Mouse (Mus musculus) induced T-regulatory cell, adult 2 months (primary cell): ENCODE data around the gene Armc9.

Experiments
- DNase-seq: peaks from one replicate; pipeline ENCODE4 v3.0.0-alpha.2; 2012; ENCODE audit warnings: low read depth

The Armc9 gene

GRCm38 (mm10) chr1:86174602-86175001 is 20.0 kb downstream of the Armc9 start:
- no peak for DNase-seq

DNA sequence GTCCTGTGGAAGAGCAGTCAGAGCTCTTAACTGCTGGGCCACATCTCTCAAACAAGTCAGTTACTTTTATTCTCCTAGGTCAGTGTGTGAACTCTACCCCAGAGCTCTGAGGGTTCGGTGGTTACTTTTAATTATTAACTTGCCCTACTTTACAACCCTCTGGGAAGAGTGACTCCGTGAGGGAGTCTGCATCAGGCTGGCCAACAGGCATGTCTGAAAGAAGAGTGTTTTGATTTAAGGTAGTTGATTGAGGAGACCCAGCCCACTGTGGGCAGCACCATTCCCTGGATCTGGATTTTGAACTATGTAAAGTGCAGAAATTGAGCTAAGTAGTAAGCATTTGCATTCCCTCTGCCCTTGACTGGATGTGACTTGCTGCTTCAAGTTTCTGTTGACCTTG is 21.5 kb downstream of the Armc9 start:
- DNase-seq: no peak

DNA sequence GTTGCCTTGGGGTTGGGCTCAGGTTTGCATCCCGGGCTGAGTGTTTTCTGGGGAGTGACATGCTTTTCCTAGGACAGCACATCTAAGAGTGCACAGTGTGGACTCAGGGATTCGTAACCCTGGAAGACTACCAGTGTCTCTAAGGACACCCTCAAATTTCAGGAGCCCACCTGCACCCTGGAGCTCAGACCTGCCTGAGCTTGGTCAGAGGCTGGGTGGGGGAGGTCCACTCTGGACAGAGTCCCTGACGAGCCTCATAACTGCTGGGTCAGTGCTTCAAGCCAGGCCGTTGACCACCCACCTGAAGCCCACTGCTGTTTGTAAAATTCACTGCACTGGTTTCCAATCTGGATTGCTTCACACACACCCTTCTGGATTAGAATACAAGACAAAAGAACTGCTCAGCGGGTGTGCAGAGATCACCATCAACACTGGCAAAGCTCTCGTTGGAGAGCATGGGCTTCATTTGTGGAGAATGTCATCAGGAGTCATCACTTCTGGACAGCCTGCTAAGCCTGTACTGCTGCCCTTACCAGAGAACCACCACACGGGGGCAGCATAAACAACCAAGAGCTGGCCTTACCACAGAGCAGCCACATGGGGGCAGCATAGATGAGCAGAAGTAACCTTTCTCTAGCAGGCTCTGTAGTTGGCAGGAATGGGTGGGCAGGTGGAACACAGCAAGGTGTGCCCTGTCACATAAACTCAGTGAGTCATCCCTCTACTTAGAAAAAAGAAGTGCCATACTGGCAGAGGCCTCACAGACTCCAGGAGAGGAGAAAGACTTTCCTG is 24.1 kb downstream of the Armc9 start:
- DNase-seq: peak; percentile 94

DNA sequence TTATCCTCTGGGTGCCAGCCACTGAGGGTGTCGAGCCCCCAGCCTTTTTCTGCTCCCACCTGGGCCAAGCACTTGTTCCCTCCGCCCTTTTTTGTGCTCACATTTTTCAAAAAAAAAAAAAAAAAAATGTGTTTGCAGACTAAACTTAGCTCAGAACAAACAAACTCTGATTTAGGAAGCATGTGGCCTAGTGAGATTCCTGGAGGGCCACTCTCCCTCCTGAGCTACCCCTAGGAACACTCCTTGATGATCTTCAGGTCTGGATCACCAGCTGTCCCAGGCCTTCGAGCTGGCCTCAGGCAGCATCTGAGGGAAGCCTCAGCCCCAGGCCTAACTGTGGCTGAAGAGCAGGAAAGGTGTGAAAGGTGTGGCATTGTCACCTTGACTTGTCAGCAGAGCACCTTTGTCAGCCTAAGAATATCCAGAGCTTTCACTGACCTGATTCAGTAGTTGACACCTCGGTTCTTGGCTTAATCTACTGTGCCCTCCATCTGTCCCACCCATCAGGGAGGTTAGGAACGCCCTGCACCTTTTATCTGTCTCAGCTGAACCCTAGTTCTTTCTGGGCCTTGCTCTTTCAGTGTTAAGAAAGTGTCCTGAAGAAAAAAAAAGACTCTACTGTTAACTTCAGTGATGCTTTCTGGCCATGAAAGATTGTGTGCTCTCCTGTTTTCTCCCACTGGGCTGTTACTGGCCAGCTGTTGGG is 27.6 kb downstream of the Armc9 start:
- no peak for DNase-seq

DNA sequence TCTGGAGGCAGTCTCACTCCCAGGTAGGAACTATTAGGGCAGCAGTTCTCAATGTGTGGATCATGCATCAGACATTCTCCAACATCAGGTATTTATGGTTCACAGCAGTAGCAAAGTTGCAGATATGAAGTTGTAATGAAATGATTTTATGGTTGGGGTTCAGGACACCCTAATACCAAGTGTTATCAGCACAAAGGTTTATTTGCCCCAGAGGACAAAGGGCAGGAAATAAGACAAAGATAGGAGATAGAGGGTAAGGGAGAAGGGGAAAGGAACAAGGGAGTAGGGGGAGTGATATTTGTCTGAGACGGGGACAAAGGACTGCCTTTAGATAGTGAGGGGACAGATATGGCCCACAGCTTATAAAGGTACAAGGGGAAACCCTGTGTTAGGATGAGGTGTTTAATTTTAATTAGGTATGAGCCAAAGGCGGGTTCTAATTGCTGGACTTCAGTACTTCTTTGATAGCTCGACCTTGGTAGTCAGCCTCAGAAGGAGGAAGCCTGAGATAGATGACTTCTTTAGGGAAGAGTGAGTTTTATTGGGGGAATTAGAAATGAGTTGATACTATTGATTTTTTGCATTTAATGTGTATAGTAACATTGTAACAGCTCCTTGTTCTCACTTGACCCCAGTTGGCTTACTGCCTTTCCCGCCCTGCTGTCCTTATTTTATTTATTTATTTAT is 29.1 kb downstream of the Armc9 start:
- no peak for DNase-seq

- no peak for DNase-seq
Measured at GRCm38 (mm10) chr1:86186762-86187161, 32.2 kb downstream of the Armc9 start.

DNA sequence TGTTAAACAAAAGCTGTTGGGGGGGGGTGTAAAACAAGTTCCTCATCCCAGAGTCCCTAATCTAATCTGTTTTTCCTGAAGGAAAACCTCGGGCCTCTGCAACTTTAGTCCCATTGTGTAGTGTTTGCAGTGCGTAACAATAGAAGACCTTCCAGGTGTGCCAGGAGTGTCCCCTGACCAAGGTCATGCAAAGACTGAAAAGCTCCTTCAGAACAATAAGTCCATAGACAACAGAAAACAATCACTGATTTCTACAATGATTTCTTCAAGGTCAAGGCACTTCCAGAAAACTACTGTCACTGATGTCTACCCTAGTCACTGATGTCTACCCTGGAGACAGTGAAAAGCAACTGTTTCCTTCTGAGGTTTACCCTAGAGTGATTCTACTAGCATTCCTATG is 33.3 kb downstream of the Armc9 start:
- DNase-seq: no peak

DNA sequence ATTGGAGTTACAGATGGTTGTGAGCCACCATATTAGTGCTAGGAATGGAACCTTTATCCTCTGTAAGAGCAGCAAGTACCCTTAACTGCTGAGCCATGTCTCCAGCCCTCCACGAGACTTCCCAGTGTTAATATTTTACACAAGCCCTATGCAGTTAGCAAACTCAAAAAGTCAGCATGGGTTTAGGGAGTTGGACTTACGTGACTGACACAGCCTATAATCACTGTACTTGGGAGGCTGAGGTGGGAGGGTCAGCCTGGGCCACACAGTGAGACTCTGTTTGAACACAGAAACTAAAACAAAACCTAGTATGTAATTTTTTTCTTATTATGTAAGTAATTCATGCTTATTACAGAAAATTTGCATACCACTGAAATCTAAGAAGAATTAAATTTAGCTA is 33.7 kb downstream of the Armc9 start:
- DNase-seq: no peak

DNA sequence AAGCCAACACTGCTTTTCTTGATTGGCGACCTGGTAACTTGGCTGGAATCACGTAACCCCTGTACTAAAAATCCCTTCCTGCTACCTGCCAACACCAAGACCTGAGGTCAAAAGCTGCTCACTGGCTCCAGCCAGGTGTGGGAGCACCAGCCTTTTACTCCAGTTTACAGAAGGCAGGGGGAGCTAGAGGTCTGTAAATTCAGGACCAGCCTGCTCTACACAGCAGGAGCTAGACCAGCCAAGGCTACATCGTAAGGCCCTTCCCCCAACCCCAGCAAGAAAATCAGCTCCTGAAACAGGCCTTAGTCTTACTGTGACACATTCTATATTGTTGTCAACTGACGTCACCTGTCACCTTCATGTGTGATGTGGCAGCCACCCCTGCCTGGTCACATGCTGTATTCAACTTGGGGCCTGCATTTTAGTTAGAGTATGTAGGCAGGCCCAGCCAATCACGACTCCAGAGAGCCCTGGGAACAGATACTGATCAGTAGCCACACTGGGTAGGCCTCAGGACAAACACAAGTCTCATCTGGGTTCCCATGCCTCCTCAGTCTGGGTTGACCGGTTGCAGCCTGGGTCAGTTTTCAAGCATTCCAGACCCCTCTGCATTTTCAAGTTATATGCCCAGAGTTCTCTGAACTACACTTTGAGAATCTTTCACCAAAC is 34.6 kb downstream of the Armc9 start:
- DNase-seq: peak; percentile 36

- DNase-seq: no peak
Measured at GRCm38 (mm10) chr1:86190843-86191242, 36.3 kb downstream of the Armc9 start.

DNA sequence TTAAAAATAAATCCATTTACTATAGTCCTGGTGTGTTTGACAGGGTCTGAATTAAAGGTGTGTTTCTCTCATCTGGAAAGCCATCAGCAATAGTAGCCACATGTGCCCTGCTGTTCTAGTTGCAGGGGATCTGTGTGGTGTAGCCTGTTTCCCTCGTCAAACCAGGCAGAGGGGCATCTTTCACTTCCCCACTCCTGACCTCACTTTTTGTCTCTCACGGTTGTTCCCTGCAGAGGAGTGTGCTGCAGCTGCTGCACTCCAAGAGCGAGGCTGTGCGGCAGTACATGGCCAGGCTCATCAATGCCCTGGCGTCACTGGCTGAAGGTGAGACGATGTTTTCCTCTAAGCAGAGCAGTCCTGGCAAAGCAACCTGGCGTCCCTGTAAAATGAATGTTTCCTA is 39.5 kb downstream of the Armc9 start:
- no peak for DNase-seq

DNA sequence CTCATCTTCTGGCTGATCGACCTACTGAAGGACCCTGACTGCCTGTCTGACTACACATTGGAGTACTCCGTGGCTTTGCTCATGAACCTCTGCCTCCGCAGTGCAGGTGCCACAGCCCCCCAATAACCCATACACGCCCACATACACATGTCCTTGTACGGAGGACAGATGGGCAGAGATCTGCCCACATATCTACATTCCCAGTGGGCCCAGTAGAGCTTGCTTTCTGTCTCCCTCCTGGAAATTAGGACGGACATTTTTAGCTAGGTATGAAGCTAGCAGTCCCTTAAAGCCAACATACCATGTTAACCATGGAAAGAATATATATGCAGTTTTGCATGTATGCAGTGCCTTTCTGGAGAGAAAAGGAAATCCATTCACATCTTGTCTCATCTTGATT is 43.7 kb downstream of the Armc9 start:
- no peak for DNase-seq

GRCm38 (mm10) chr1:86199026-86199425 is 44.4 kb downstream of the Armc9 start:
- DNase-seq: no peak

DNA sequence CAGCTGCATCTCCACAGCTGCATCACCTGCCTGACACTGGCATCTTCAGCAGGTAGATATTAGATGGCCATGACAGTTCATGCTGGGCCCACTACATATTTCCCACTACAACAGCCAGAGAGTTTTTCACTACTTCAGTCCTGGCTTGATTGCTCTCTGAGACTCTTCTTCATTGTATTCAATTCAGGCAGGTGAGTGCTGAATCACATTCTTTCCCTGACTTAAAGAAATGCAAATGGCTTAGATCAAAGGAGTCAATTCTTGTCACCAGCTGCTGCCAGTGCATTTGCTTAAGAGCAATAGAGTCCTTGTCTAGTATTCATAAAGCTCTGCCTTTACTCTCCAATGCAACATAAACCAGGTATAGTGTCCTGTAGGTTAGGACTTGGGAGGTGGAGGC is 46.7 kb downstream of the Armc9 start:
- DNase-seq: no peak

- no peak for DNase-seq
Measured at GRCm38 (mm10) chr1:86202617-86203219, 48.1 kb downstream of the Armc9 start.

DNA sequence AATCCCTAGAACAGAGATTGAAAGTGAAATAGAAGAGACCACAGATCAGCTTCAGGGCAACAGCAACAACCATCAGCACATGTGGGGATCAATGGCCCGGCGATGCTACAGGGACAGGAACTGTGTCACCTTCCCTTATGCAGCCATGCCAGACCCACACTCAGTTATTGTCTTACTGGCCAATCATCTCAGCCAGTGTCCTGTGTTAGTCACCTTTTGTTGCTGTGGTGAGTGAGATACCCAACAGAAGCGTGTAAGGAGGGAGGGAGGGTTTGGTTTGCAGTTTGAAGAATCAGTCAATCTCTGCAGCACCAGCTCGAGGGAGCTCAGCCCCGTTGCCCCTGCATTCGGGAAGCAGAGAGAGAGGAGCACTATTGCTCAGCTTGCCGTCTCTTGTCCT is 56.1 kb downstream of the Armc9 start:
- no peak for DNase-seq

DNA sequence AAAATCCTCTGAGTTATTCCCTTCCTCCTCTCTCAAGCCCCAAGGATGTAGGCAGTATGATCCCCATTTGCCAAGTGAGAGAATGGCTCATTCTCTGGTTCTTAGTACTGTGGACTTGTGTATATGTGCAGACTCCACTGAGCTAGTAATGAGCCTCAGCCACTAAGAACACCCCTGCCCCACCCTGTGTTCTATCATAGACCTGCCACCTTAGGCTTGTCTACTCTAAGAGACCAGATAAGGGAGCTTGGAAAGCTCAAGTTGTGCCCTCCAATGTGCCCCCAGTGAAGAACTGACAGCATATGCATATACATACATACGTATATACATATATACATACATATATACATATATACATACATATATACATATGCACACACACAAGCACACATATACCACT is 56.9 kb downstream of the Armc9 start:
- no peak for DNase-seq

DNA sequence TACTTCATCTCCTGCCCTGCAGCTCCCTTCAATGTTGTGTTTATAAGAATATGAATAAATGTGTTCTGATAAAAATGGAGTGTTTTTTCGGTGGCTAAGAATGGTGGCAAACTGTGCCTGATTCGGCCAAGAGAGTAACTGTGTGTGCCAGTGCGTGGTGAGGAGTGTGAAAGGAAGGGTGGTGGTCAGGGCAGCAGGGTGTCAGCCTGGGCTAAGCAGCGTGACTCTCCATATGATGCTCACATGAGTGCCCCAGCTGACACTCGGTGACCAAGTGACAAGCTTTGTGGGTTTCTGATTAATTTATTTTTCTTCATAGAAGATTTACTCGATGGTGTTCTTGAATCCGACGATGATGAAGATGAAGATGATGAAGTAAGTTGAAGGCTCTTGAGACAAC is 58.2 kb downstream of the Armc9 start:
- DNase-seq: no peak

- DNase-seq: peak; percentile 86
Measured at GRCm38 (mm10) chr1:86214158-86214557, 59.6 kb downstream of the Armc9 start.

GRCm38 (mm10) chr1:86215297-86215696 is 60.7 kb downstream of the Armc9 start:
- no peak for DNase-seq

DNA sequence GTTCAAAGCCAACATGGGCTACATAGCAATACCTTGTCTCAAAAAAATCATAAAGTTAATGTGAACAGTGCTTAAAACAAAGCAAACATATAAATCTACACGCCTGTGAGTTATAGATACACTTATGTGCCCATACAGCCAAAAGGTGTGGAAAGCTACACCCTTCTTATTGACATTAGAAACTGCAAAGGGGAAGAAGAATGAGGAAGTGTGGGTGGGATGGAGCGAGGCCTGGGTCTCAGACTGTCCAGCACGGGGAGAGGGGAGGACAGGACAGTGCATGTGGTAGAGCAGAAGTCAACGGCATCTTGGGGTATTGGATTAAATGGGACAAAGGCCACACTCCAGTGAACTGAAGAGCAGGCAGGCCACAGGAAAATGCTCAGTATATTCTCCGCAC is 61.8 kb downstream of the Armc9 start:
- DNase-seq: no peak

DNA sequence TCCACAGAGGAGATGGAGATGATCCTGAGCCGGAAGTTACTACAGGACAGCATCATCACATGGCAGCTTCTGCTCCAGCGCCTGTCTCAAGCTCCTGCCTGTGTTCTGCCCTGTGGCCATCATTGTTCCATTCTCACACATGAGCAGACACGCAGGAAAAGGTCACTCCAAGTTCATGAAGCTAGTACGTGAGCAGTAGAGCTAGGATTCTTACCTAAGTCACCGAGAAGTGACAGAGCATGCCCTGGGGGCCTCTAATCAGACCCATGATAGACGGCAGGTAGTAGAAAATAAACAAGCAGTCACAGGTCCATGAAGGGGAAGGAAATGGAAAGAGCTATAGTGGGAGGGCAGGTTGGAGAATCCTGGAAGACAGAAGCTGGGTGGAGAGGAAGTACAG is 63.4 kb downstream of the Armc9 start:
- no peak for DNase-seq
